Mouse (Mus musculus) forebrain, embryonic 10.5 days (tissue): ENCODE measurements around the gene Fam189a1. TPM values are rescaled to one million over a fixed set of nuclear protein-coding genes. Genes with fewer than 3 reads are reported as not detected.

ENCODE experiments used
- DNase-seq: peaks from one replicate; pipeline ENCODE4 v3.0.0-alpha.2; 2017; ENCODE audit warnings: low spot score; ENCODE audit errors: extremely low spot score
- H3K27ac ChIP-seq: fragments of 300-500 bp; sonication (generic); 2 replicates; pipeline ENCODE4 v1.5.1; 2016; ENCODE audit warnings: mild to moderate bottlenecking
- H3K27me3 ChIP-seq: fragments of 300-500 bp; sonication (generic); 2 replicates; pipeline ENCODE4 v1.6.1; 2016; ENCODE audit warnings: mild to moderate bottlenecking; ENCODE audit not compliant: poor library complexity, severe bottlenecking
- H3K36me3 ChIP-seq: fragments of 300-500 bp; sonication (generic); replicated peaks from 2 replicates; pipeline ENCODE4 v1.6.1; 2016; ENCODE audit warnings: mild to moderate bottlenecking, moderate library complexity
- H3K4me1 ChIP-seq: fragments of 300-500 bp; sonication (generic); 2 replicates; pipeline ENCODE4 v1.6.1; 2016
- H3K4me3 ChIP-seq: fragments of 300-500 bp; sonication (generic); 2 replicates; pipeline ENCODE4 v1.5.1; 2016; ENCODE audit warnings: mild to moderate bottlenecking, moderate library complexity
- H3K9me3 ChIP-seq: fragments of 300-500 bp; sonication (generic); 2 replicates; pipeline ENCODE4 v1.6.1; 2016; ENCODE audit warnings: mild to moderate bottlenecking, moderate library complexity
- WGBS: fragments of 180-500 bp; shearing (Covaris S2); methylation state at CpG from one replicate; pipeline ENCODE4 v1.1.7; 2016; 5-methylcytosine and 5-hydroxymethylcytosine counted together
- polyA plus RNA-seq: library from polyadenylated mRNA; unstranded; fragments of >200 nt; fragmentation: Nextera tagmentation; extraction: Ambion mirVana; gene quantifications from 2 replicates; pipeline ENCODE4 v1.2.1, GENCODE M21; 2016

Fam189a1 gene
- polyA plus RNA-seq, 1 experiment from 2014 or later = 1.0 TPM

DNA sequence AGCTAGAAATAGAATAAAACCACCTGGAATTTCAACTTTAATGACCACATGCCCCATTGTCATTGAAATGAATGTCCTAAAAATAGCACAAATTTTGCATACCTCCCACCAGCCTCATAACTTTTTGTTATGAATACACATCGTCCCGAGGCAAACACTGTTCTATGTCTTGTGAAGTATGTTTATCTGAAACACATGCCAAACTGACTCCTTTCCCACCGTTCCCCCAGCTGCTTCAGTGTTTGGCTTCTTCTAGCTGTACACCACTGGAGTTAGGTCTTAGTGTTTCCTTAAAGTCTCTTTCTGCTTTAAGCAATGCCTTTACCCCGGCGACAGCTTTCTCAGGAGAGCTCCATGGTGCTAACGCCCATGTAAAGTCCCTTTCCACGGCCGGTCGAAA is 365.2 kb downstream of the Fam189a1 start:
- Histone ChIP-seq H3K27ac (no peak overlapping the region), H3K27me3 (no peaks in the 10 kb centered on the region), H3K4me3 (no peak overlapping the region), H3K9me3 (no peaks in the 10 kb centered on the region), H3K4me1 (peaks cover 7% of the 10 kb centered on the region; the same call in 1 of the 2 replicates), H3K36me3 (no peaks in the 10 kb centered on the region)
- no peak for DNase-seq
- 89% methylated on average over 9 of the region's 9 CpGs for WGBS

DNA sequence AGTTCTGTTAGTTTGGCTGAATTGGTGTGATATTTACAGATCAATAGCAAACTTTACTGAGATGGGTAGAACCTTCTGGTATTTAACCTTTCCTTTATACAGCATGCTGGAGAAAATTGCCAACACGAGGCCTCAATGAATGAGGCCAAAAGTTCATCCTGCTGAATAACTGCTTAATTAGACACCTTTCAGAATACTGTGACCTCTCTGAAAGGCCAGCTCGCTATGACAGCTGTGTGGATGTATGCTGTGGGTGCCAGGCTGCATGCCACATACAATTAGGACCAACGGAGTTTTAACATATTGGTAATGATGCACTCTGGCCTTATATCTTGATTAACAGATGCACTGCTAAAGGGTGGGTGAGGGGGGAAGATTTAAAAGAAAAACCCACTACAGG is 371.3 kb downstream of the Fam189a1 start:
- no peaks in the 10 kb centered on the region for H3K27me3 ChIP-seq
- H3K4me3 ChIP-seq = no peak overlapping the region
- WGBS = 54% methylated on average over 3 of the region's 3 CpGs
- DNase-seq = no peak
- H3K27ac ChIP-seq = no peak overlapping the region
- H3K4me1 ChIP-seq = peaks cover 19% of the 10 kb centered on the region; the same call in 1 of the 2 replicates
- H3K9me3 ChIP-seq = no peaks in the 10 kb centered on the region
- no peaks in the 10 kb centered on the region for H3K36me3 ChIP-seq

DNA sequence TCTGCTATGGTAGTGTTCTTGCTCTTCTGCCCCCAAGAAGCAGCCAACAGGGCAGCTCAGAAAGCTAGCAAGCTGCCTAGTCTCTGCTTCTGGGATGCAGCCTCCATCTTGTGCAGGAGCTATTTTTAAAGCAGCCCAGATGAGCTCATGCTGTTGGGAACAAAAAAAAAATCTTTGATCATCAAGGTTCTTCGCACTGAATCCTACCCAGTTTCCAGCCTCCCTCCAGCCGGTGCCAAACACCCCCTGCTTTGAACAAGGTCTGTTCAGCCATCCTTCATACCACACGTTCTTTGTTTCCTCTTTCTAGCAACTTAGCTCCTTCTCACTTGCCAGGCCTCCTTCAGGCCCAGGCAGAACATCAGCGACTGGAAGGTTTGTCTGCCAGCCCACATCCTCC is 376.9 kb downstream of the Fam189a1 start:
- no peaks in the 10 kb centered on the region for H3K36me3 ChIP-seq
- DNase-seq = no peak
- H3K27me3 ChIP-seq = no peaks in the 10 kb centered on the region
- no peak overlapping the region for H3K4me3 ChIP-seq
- WGBS = 90% methylated on average over 4 of the region's 4 CpGs
- peaks cover 16% of the 10 kb centered on the region for H3K4me1 ChIP-seq
- H3K9me3 ChIP-seq = no peaks in the 10 kb centered on the region
- no peak overlapping the region for H3K27ac ChIP-seq

DNA sequence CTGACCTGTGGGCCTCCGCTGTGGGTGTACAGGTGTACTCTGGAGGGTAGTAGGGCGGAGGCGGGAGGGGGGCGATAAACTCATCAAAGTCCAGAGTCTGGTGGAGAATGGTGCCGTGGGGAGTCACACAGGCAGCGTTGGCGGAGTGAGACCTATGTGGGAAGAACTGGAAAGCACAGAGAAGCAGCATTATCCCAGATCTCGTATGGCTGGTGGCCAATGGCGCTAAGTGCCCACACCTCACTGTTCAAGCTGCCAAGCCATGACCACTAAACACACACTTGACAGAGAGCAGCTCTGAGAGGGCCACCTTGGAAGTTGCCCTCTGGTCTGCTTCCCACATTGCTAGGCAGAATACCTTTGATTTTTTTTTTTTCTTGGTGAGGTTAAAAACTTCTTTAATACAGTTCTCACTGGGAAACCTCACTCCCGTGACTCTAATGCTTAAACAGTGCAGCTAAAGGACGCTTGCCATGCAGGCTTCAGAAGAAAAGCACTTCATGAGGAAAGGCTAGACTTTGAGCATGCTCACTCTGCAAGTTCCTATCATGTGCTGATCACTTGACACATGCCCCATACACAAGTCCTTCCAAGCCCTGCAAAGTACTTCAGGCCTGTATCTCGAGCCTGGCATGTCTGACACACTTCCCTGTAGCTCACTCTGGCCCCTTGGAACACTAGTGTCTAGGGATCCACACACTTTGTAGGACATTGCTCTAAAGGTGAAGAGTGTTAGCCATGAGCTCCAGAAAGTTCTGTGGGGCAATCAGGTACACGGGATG is 379.5 kb downstream of the Fam189a1 start:
- H3K4me3 ChIP-seq = no peak overlapping the region
- H3K27ac ChIP-seq = no peak overlapping the region
- H3K36me3 ChIP-seq = no peaks in the 10 kb centered on the region
- peaks cover 27% of the 10 kb centered on the region for H3K4me1 ChIP-seq
- no peak for DNase-seq
- no peaks in the 10 kb centered on the region for H3K9me3 ChIP-seq
- WGBS = 88% methylated on average over 13 of the region's 13 CpGs
- H3K27me3 ChIP-seq = no peaks in the 10 kb centered on the region

DNA sequence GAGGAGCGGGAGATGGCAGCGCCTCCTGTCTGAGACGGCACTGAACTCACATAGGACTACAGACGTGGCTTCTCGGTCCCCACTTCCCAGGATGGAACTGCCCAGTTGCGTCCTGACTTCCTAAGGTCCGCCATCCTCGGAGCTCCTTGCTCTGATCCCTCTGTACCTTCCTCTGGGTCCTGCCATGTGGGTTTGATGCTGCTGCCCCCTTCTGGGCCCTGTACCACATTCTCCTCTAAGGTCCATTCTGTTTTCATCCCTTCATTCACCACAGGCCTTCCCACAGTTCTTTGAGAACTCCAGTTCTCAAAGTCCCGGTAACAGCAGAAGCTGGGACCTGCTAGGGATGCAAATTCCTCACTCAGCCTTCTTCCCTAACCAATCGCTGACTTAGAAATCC is 382.9 kb downstream of the Fam189a1 start:
- 39% methylated on average over 10 of the region's 10 CpGs for WGBS
- no peaks in the 10 kb centered on the region for H3K36me3 ChIP-seq
- no peak overlapping the region for H3K4me3 ChIP-seq
- H3K9me3 ChIP-seq = no peaks in the 10 kb centered on the region
- no peak for DNase-seq
- H3K4me1 ChIP-seq = peaks cover 28% of the 10 kb centered on the region
- H3K27me3 ChIP-seq = no peaks in the 10 kb centered on the region
- H3K27ac ChIP-seq = no peak overlapping the region

DNA sequence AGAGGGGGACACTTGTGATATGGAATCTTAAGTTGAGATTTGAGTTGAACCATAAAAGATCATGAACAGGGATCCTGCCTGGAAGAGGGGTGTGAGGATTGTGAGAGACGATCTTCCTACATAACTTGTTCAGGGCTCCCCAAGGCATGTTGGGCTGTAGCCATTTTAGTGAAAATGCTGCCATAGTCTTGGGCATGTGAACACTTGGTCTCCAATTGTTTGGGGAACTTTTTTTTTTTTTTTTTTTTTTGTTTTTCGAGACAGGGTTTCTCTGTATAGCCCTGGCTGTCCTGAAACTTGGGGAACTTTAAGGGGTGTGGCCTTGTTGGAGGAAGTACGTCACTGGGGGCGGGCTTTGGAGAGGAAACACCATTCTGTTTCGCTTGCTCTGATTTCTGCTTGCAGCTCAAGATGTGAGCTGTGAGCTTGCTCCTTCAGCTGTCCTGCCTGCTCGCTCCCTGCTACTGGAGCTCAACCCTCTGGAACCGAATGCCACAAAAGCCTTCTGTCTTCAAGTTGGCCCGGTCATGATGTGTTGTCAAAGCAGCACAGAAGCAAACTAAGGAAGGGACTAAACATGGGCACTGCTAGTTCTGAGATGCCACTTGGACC is 385.5 kb downstream of the Fam189a1 start:
- no peaks in the 10 kb centered on the region for H3K27me3 ChIP-seq
- H3K9me3 ChIP-seq = no peaks in the 10 kb centered on the region
- WGBS = 82% methylated on average over 8 of the region's 8 CpGs
- H3K4me1 ChIP-seq = peaks cover 21% of the 10 kb centered on the region
- DNase-seq = no peak
- no peak overlapping the region for H3K27ac ChIP-seq
- H3K4me3 ChIP-seq = no peak overlapping the region
- no peaks in the 10 kb centered on the region for H3K36me3 ChIP-seq

DNA sequence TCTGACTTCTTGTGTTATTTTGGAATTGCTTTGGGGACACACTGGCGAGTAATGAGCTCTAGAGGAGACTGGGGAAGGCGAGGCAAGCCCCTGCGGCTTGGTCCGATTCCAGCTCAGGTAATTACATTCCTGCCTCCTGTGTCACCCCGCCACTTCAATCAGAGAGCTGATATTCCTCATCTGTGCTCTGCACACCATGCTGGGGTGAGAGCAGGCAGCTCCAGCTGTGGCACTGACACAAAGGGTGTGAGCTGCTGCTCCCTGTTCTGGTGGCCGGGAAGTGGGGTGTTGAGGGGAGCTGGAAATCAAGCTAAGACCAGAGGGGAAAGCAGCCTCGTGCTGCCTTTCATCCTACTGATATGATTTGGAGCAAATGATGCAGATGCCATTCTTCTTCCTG is 386.6 kb downstream of the Fam189a1 start:
- Histone ChIP-seq H3K4me3 (no peak overlapping the region), H3K27ac (no peak overlapping the region), H3K4me1 (peaks cover 21% of the 10 kb centered on the region), H3K27me3 (no peaks in the 10 kb centered on the region), H3K36me3 (no peaks in the 10 kb centered on the region), H3K9me3 (no peaks in the 10 kb centered on the region)
- DNase-seq = no peak
- WGBS = 73% methylated on average over 7 of the region's 7 CpGs

DNA sequence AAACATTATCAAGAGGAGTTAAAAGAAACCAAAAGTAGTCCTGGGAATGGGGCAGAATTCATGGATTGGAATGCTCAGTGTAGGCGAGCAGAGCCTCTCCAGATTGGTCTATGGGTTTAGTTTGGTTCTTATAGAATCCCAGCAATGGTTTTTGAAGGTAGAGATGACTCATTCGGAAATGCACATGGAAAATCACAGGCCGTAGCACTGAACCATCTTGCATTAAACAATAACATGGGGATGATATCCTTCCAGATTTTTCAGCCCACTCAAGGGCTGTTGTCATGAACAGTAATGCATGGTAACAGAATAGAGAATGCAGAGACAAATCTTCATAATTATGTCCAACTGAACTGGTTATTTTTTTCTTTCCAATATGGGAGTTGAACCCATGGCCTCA is 390.8 kb downstream of the Fam189a1 start:
- Histone ChIP-seq H3K27me3 (no peaks in the 10 kb centered on the region), H3K4me3 (no peak overlapping the region), H3K36me3 (no peaks in the 10 kb centered on the region), H3K27ac (no peak overlapping the region), H3K4me1 (peaks cover 5% of the 10 kb centered on the region; the same call in 1 of the 2 replicates), H3K9me3 (no peaks in the 10 kb centered on the region)
- 89% methylated on average over 3 of the region's 3 CpGs for WGBS
- DNase-seq = no peak

DNA sequence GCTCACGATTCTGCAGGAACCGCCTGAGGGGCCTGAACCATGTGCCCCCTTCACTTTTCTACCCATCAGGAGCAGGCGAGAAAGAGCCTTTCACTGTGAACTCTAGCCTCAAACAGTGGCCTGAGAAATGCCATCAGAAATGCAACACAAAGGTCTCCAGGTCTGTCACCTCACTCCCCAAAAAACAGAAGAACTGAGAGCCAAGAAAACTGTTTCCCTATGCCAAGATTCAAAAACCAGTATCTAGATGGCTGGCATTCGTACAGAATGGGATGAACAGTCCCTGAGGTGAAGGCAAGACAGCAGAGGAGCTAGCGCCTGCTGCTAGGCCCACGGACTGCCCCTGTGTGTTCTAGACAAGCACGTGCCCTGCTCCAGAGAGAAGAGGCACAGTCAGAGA is 401.2 kb downstream of the Fam189a1 start:
- Histone ChIP-seq H3K36me3 (0 out of 2 replicates have a peak, but pooled peaks cover 3% of the 10 kb centered on the region), H3K4me3 (no peak overlapping the region), H3K27ac (no peak overlapping the region), H3K27me3 (no peaks in the 10 kb centered on the region), H3K4me1 (peaks cover 6% of the 10 kb centered on the region), H3K9me3 (no peaks in the 10 kb centered on the region)
- DNase-seq = no peak
- WGBS = 88% methylated on average over 7 of the region's 7 CpGs

DNA sequence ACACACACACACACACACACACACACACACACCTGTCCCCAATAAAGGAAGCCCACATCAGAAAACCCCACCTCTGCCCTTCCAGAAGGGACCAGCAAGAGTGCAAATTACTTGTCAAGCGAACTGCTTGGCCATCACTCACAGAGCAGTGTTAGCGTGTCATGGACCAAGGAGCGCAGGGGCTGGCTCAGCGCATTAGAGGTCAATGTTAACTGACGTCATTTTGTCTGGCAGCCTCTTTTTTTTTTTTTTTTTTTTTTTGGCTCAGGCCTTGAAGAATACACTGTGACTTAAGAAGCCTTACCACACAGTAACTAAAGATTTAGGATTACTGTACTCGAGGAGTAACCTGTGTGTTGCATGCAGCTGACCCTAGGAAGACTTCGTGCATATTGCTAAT is 402.2 kb downstream of the Fam189a1 start:
- no peak overlapping the region for H3K27ac ChIP-seq
- no peaks in the 10 kb centered on the region for H3K27me3 ChIP-seq
- 0 out of 2 replicates have a peak, but pooled peaks cover 3% of the 10 kb centered on the region for H3K36me3 ChIP-seq
- no peak overlapping the region for H3K4me3 ChIP-seq
- peaks cover 6% of the 10 kb centered on the region for H3K4me1 ChIP-seq
- no peaks in the 10 kb centered on the region for H3K9me3 ChIP-seq
- 90% methylated on average over 7 of the region's 7 CpGs for WGBS
- no peak for DNase-seq

DNA sequence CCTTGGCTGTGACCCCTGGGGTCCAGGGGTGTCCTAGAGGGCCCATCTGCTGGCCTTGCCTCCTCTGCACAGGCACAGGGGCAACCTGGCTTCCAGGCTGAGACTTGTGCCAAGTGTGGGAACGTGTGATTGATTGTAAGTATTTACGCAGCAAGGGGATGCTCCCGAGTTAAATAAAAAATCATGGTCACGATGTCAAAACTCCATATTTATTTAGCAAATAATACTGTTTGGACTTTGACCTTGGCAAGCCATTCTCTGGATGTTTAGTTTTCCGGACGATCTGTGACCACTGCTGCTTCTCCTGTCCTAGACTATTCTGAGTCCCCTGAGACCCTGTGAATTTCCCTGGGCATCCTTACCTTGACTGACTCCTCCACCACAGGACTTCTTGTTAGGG is 402.7 kb downstream of the Fam189a1 start:
- no peak for DNase-seq
- Histone ChIP-seq H3K27me3 (no peaks in the 10 kb centered on the region), H3K4me1 (peaks cover 6% of the 10 kb centered on the region), H3K9me3 (no peaks in the 10 kb centered on the region), H3K4me3 (no peak overlapping the region), H3K36me3 (0 out of 2 replicates have a peak, but pooled peaks cover 3% of the 10 kb centered on the region), H3K27ac (no peak overlapping the region)
- 88% methylated on average over 6 of the region's 6 CpGs for WGBS

DNA sequence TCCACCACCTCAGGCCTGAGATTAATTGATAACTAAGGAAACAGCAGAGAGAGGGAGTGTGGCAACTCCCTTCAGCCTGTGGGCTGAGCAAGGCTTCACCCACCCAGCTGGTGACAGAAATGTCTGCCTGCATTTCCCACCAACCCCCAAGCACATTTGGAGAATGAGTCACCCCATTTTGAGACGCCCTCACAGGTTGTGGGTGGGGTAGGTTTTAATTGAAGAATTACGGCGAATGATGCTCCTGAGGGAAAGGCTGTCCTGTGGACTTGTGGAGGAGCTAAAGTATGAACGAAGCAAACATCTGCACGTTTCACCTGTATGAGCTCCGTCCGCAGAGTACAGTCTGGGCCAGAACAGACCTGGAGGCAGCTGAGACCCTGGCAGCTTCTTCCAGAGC is 404.2 kb downstream of the Fam189a1 start:
- peaks cover 6% of the 10 kb centered on the region for H3K4me1 ChIP-seq
- no peaks in the 10 kb centered on the region for H3K9me3 ChIP-seq
- H3K36me3 ChIP-seq = peaks cover 13% of the 10 kb centered on the region
- 92% methylated on average over 7 of the region's 7 CpGs for WGBS
- DNase-seq = no peak
- no peak overlapping the region for H3K27ac ChIP-seq
- no peaks in the 10 kb centered on the region for H3K27me3 ChIP-seq
- no peak overlapping the region for H3K4me3 ChIP-seq

DNA sequence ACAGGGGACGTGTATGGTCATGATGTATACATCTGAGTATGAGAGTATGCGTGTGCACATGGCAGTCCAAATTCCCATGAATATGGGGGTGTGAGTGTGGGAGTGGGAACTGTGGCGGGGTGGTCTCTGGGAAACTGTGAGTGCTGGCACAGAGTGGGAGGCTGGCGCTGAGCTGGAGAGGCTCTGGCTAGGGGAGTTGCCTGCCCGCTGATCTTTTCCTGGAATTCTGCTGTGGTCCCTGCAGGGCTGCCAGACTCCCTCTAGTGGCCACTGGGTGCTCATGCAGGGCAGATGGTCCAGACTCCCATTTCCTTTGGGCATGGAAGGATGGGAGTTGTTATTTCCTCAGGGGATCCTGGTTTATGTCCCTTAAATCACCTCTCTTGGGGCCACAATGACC is 404.9 kb downstream of the Fam189a1 start:
- no peak overlapping the region for H3K27ac ChIP-seq
- no peak overlapping the region for H3K4me3 ChIP-seq
- no peaks in the 10 kb centered on the region for H3K9me3 ChIP-seq
- DNase-seq = peak; percentile 67
- H3K4me1 ChIP-seq = peaks cover 6% of the 10 kb centered on the region
- no peaks in the 10 kb centered on the region for H3K27me3 ChIP-seq
- peaks cover 13% of the 10 kb centered on the region for H3K36me3 ChIP-seq
- WGBS = 36% methylated on average over 5 of the region's 5 CpGs
